Mouse (Mus musculus) midbrain, embryonic 10.5 days (tissue): Measurements from ENCODE around the gene Zfp90. TPM values are rescaled to one million over a fixed set of nuclear protein-coding genes. Genes with fewer than 3 reads are reported as not detected.

ENCODE experiments used
- DNase-seq: peaks from one replicate; pipeline ENCODE4 v3.0.0-alpha.2; 2017; ENCODE audit warnings: low spot score
- H3K27ac ChIP-seq: fragments of 300-500 bp; sonication (generic); replicated peaks from 2 replicates; pipeline ENCODE4 v1.5.1; 2016; ENCODE audit warnings: mild to moderate bottlenecking
- H3K27me3 ChIP-seq: fragments of 300-500 bp; sonication (generic); 2 replicates; pipeline ENCODE4 v1.6.1; 2016; ENCODE audit warnings: low read depth, mild to moderate bottlenecking; ENCODE audit not compliant: poor library complexity, severe bottlenecking
- H3K36me3 ChIP-seq: fragments of 300-500 bp; sonication (generic); 2 replicates; pipeline ENCODE4 v1.6.1; 2016; ENCODE audit warnings: mild to moderate bottlenecking, moderate library complexity
- H3K4me1 ChIP-seq: fragments of 300-500 bp; sonication (generic); 2 replicates; pipeline ENCODE4 v1.6.1; 2016
- H3K4me3 ChIP-seq: fragments of 300-500 bp; sonication (generic); 2 replicates; pipeline ENCODE4 v1.5.1; 2016; ENCODE audit warnings: mild to moderate bottlenecking, moderate library complexity
- H3K9me3 ChIP-seq: fragments of 300-500 bp; sonication (generic); replicated peaks from 2 replicates; pipeline ENCODE4 v1.6.1; 2016; ENCODE audit warnings: mild to moderate bottlenecking
- WGBS: fragments of 180-500 bp; shearing (Covaris S2); methylation state at CpG from one replicate; pipeline ENCODE4 v1.1.7; 2016; 5-methylcytosine and 5-hydroxymethylcytosine counted together
- polyA plus RNA-seq: library from polyadenylated mRNA; unstranded; fragments of >200 nt; fragmentation: Nextera tagmentation; extraction: Ambion mirVana; gene quantifications from 2 replicates; pipeline ENCODE4 v1.2.1, GENCODE M21; 2016

Gene Zfp90
- polyA plus RNA-seq, result 27.2 and 28.2 TPM in 2 replicates

DNA sequence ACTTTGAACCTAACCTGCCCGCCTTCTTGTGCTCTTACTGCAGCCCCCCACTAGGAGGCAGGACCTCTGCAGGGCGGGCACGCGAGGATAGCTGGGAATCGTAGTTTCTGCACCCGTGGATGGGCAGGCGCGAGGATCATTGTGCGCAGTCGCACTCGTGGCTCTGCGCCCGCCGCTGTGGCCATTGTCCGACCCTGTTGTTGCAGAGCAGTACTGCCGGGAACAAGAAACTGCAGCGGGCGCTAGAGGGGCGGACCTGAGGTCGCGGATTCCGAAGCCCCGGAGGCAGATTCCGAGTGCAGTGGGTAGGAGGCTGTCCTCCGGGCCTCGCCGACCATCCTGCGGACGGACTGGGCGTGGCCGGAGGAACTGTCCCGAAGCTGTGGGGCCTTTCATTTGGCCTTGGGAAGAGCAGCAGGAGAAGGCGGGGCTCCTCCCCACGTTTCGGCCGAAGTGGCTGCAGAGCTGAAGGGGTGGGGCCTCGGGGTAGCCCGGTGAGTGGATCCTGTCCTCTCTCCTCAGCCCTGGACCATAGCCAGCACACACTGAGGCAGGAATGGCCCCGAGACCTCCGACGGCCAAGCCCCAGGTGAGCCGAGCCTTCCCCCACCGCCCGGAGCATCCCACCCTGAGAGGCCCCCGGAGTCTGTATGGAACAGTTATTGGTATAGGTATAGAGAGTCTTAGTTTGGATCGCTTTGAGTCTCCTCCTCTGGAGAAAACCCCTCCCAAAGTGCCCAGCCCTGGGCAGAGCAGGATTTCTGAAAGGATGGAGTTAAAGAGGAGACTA is at the start of gene Zfp90:
Gene Zfp90, plus strand, starts transcription at position 146 of the 790 bp plus-strand sequence.
- DNase-seq, result peak; percentile 97
- Histone ChIP-seq H3K27me3 (no peaks in the 10 kb centered on the region), H3K4me1 (peaks cover 26% of the 10 kb centered on the region), H3K9me3 (peaks cover 23% of the 10 kb centered on the region), H3K36me3 (peaks cover 38% of the 10 kb centered on the region), H3K27ac (peak within 1 kb of the TSS; percentile 98), H3K4me3 (peak within 1 kb of the TSS; percentile 84)
- under 1% methylated on average over 46 of the region's 46 CpGs for WGBS

DNA sequence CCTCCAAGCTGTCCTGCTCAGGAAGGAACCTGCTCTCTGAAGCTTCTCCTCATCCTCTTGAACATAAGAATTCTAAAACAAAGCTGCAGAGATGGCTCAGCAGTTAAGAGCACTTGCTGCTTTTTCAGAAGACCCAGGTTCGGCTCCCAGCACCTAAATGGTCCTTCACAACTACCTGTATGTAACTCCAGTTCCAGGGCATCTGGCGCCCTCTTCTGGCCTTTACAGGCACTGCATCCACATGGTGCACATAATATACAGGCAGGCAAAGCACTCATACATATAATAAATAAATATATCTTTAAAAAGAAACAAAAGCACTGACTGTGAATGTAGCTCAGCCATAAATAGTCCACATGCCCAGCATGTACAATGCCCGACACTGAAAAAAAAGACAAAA is 46.6 kb upstream of the Zfp90 start:
- WGBS, result 67% methylated on average over 3 of the region's 3 CpGs
- Histone ChIP-seq H3K9me3 (peaks cover 7% of the 10 kb centered on the region; the same call in 1 of the 2 replicates), H3K27ac (no peak overlapping the region), H3K4me3 (no peak overlapping the region), H3K4me1 (peaks cover 13% of the 10 kb centered on the region), H3K36me3 (no peaks in the 10 kb centered on the region), H3K27me3 (no peaks in the 10 kb centered on the region)
- DNase-seq, result no peak

DNA sequence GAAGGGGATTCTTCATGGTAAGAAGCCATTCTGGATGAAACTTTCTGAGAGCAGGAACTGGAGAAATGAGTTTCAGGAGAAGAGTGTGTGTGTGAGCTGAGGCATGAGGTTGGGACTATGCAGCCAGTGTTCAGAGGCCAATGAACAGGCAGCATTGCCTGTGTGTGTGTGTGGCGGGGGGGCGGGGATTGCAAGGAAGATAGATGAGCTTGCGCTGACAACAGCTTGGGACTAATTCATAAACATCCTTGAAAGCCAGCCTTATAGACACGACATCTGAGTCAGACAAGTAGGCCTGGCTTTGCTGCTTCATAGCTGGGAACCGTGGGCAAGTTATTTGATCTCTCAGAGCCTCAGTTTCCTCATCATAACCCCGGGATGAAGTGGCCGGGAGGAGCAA is 46.1 kb upstream of the Zfp90 start:
- DNase-seq, result no peak
- Histone ChIP-seq H3K27ac (no peak overlapping the region), H3K4me3 (no peak overlapping the region), H3K4me1 (peaks cover 13% of the 10 kb centered on the region), H3K9me3 (peaks cover 7% of the 10 kb centered on the region; the same call in 1 of the 2 replicates), H3K27me3 (no peaks in the 10 kb centered on the region), H3K36me3 (no peaks in the 10 kb centered on the region)
- WGBS, result 89% methylated on average over 7 of the region's 7 CpGs

DNA sequence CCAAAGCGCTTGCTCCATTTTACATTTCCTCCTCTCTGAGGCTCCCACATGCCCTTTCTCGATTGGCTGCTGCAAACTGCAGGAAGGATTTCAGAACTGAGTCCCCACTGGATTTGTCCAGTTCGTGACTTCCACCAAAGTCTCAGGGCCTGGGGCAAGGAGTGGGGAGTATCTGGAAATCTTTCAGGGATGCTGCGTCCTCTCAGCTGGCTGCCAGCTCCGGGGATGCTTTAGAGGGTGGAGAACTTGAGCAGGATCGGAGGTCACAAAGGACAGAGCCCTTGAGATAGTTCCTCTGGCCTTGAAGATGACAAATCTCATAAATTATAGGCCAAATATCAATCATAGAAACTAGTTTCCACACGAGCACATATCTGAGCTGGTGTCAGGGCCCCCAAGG is 39.2 kb upstream of the Zfp90 start:
- Histone ChIP-seq H3K4me1 (peaks cover 12% of the 10 kb centered on the region), H3K9me3 (no peaks in the 10 kb centered on the region), H3K27ac (no peak overlapping the region), H3K36me3 (no peaks in the 10 kb centered on the region), H3K4me3 (no peak overlapping the region), H3K27me3 (no peaks in the 10 kb centered on the region)
- WGBS, result 83% methylated on average over 7 of the region's 7 CpGs
- no peak for DNase-seq

DNA sequence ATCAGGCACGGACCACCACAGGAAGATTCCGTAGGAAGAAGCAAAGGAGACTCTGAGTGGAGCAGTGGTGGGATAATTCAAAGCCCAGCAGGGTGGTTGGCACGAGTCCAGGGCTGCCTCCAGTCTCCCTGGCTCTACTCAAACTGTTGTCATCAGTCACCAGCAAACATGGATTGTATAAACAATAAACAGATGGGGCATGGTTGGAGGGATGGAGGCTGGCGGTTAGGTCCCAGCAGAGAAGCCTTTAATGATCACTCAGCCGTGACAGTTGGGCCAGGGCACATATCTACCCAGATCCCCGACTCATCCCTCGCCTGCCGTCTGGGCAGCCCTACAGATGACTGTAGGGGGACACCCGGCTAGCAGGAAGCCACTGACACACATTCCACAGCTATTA is 38.3 kb upstream of the Zfp90 start:
- Histone ChIP-seq H3K4me1 (peaks cover 12% of the 10 kb centered on the region), H3K27me3 (no peaks in the 10 kb centered on the region), H3K36me3 (no peaks in the 10 kb centered on the region), H3K4me3 (no peak overlapping the region), H3K27ac (no peak overlapping the region), H3K9me3 (no peaks in the 10 kb centered on the region)
- DNase-seq, result no peak
- WGBS, result 42% methylated on average over 9 of the region's 9 CpGs

DNA sequence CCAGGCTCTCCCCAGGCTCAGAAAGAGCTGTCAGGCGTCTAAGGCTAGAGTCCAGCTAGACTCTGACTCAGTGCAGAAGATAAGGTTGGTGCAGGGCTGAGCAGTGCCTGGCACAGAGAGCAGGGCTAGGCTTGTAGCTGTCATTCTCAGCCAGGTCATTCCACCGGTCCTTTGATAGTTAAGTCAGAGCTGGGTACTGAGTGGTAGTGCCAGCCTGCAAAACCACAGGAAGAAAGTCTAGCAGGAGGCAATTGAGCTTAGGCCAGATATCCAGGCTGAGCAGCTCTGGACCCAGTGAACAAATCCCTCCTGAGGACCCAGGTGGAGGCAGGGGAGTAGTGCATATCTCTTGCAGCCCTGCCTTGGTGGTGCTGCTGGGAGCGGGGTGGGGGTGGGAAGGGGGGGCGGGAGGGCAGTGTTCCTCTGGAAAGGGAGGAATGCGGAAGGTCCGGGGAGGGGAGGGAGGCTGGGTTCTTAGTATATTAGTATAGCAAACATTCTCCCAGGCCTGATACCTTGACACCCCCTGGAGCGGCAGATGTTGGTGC is 36.6 kb upstream of the Zfp90 start:
- 64% methylated on average over 7 of the region's 7 CpGs for WGBS
- H3K27ac ChIP-seq, result no peak overlapping the region
- no peak for DNase-seq
- peaks cover 12% of the 10 kb centered on the region for H3K4me1 ChIP-seq
- no peak overlapping the region for H3K4me3 ChIP-seq
- no peaks in the 10 kb centered on the region for H3K9me3 ChIP-seq
- H3K27me3 ChIP-seq, result no peaks in the 10 kb centered on the region
- no peaks in the 10 kb centered on the region for H3K36me3 ChIP-seq

DNA sequence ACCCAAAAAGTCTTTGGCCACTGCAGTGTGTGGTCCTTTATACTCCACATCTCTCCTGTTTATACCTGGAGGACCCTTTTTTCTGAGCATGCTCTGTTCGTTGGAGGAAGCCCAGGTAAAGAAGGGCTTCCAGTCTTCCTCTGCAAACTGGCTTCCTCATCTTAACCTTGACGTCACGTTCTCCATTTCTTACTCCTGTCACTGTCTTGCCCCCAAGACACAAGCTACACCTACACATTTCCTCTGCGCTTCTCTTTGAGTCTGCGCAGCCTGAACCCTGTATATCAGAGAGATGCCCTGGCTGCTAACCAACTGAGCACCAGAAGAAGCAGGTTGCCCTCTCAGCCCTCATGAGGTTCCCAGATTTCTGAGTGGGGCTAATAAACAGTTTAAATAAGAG is 35.8 kb upstream of the Zfp90 start:
- no peak overlapping the region for H3K27ac ChIP-seq
- no peak for DNase-seq
- H3K4me1 ChIP-seq, result peaks cover 12% of the 10 kb centered on the region
- H3K27me3 ChIP-seq, result no peaks in the 10 kb centered on the region
- no peak overlapping the region for H3K4me3 ChIP-seq
- no peaks in the 10 kb centered on the region for H3K9me3 ChIP-seq
- WGBS, result 85% methylated on average over 5 of the region's 5 CpGs
- H3K36me3 ChIP-seq, result no peaks in the 10 kb centered on the region

DNA sequence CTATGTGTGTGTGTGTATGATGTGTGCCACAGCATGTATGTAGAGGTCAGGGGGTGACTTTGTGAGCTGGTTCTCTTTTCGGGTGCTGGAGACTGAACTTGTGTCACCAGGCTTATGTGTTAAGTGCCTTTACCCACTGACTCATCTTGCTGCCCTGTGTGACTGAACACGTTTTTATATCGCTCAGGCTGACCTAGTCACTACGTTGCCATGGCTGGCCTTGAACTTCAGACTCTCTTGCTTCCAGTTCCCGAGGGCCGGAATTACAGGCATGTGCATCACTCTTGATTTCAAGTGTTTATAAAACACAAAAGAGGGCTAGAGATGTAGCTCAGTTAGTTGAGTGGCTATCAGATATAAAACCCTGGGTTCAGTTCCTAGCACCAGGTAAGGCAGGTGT is 34.1 kb upstream of the Zfp90 start:
- H3K36me3 ChIP-seq, result no peaks in the 10 kb centered on the region
- H3K9me3 ChIP-seq, result no peaks in the 10 kb centered on the region
- peaks cover 12% of the 10 kb centered on the region for H3K4me1 ChIP-seq
- no peaks in the 10 kb centered on the region for H3K27me3 ChIP-seq
- WGBS, result 86% methylated on average over 6 of the region's 6 CpGs
- DNase-seq, result no peak
- H3K4me3 ChIP-seq, result no peak overlapping the region
- H3K27ac ChIP-seq, result no peak overlapping the region

DNA sequence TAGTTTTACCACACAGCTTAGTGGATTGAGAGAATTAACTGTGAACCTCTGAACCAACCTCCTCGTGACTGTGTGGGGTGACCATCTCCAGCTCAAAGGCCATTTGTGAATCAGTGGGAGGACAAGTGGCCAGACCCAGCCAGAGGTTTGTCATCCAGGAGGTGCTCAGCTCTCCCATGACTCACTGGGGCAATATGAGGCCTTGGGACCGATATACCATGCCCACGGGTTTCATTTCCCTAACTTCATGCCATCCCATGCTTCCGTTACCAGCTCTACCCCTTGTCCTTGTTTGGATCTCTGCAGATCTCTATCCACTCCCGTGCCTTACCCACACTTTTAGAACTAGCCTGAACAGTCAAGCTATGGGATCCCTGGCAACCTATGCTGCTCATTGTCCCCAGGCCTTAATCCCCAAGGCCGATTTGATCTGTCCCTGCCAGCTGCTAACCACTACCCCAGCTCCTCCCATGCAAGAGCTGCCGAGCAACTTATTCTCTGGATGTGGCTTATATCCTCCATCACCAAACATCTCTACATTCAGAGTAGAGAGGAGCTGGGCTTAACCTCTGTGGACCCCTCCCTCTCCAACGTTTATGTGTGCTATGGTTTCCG is 27.2 kb upstream of the Zfp90 start:
- Histone ChIP-seq H3K27ac (no peak overlapping the region), H3K4me1 (no peaks in the 10 kb centered on the region; the same call in 1 of the 2 replicates), H3K36me3 (no peaks in the 10 kb centered on the region), H3K4me3 (no peak overlapping the region), H3K9me3 (no peaks in the 10 kb centered on the region), H3K27me3 (no peaks in the 10 kb centered on the region)
- WGBS, result 76% methylated on average over 9 of the region's 9 CpGs
- no peak for DNase-seq

DNA sequence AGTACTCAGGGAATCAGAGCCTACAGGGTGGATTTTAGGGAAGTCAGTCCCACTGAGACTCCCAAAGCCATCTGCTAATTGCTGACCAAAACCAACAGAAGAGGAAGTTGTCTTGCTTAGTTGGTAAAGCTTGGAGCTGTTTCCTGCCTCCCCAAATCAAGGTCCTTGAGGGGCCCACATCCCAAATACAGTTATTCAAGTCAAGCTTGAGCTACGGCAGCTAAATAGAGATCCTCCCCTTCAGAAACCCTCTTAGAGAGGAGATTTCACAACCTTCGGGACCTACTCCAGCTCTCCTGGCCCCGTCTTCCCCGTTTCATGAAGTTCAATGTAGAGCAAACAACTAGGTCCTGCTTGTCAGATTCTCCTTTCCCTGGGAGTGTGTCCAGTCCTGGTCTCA is 20.6 kb upstream of the Zfp90 start:
- H3K36me3 ChIP-seq, result no peaks in the 10 kb centered on the region
- no peak overlapping the region for H3K27ac ChIP-seq
- DNase-seq, result no peak
- H3K9me3 ChIP-seq, result no peaks in the 10 kb centered on the region
- peaks cover under 1% of the 10 kb centered on the region; the same call in 1 of the 2 replicates for H3K4me1 ChIP-seq
- H3K4me3 ChIP-seq, result no peak overlapping the region
- H3K27me3 ChIP-seq, result no peaks in the 10 kb centered on the region
- WGBS, result 93% methylated on average over 4 of the region's 4 CpGs

DNA sequence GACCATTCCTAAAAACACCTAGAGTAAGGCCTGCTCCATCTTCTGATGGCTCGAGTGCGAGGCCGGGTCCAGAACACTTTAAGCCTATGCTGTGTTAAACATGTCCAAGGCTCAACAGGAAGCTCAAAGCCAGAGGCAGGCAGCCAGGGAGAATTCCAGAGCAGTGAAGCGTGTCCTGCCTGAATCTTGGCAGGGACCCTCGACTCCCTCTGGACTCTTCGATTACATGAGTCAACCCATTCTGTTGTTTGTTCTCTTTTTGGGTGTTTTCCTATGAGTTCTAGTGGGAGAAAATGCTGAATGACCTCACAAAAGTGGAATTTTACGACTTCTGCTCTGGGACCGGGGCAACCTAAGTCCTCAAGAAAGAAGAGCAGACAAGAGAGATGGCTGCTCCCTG is 15.4 kb upstream of the Zfp90 start:
- Histone ChIP-seq H3K36me3 (no peaks in the 10 kb centered on the region), H3K27me3 (no peaks in the 10 kb centered on the region), H3K4me3 (no peak overlapping the region), H3K4me1 (peaks cover 18% of the 10 kb centered on the region), H3K27ac (no peak overlapping the region), H3K9me3 (no peaks in the 10 kb centered on the region)
- WGBS, result 81% methylated on average over 8 of the region's 8 CpGs
- DNase-seq, result no peak

DNA sequence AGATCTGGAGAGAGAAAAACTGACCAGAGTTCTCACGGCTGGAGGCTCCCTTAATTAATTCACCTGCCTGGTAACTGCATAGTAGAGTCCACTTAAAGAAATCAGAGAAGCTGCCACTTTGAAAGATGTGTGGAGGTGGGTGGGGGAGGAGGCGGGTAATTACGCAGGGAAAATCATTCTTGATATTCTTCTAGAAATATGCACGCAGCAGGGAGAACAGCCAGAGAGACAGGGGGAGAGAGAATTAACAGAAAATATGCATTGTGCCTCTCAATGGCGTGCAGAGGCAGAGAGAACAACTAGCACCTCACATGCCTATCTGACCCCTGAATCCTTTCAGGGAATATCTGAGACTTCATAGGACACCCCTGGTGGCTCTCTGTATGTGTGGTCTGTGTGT is 14.9 kb upstream of the Zfp90 start:
- Histone ChIP-seq H3K9me3 (no peaks in the 10 kb centered on the region), H3K4me3 (no peak overlapping the region), H3K27me3 (no peaks in the 10 kb centered on the region), H3K27ac (no peak overlapping the region), H3K4me1 (peaks cover 23% of the 10 kb centered on the region), H3K36me3 (no peaks in the 10 kb centered on the region)
- WGBS, result 71% methylated on average over 5 of the region's 5 CpGs
- no peak for DNase-seq
